Mouse (Mus musculus) lung, adult 18-20 months (tissue): ENCODE measurements around the gene Teddm2.

Source experiments
- DNase-seq, 2 experiments: peaks; one replicate each; pipeline ENCODE4 v3.0.0; 2022; ENCODE audit warnings: mixed read lengths in 2 of 2

The Teddm2 gene

GRCm38 (mm10) chr1:153899731-153900380 lies at the start of gene Teddm2, which contains the start of gene Glul:
Teddm2 (minus strand) TSS chr1:153900228.
Glul (plus strand) TSS chr1:153899944.
- peak; percentile 98 for DNase-seq

GRCm38 (mm10) chr1:153947837-153948236 lies 47.8 kb upstream of the Teddm2 start:
- no peak for DNase-seq

GRCm38 (mm10) chr1:153946971-153947370 lies 46.9 kb upstream of the Teddm2 start:
- no peak for DNase-seq

- peak in 1 of 2 experiments; percentile 11 for DNase-seq
Observed at GRCm38 (mm10) chr1:153945181-153945580, 45.2 kb upstream of the Teddm2 start.

- no peak for DNase-seq
Observed at GRCm38 (mm10) chr1:153940986-153941385, 41.0 kb upstream of the Teddm2 start.

GRCm38 (mm10) chr1:153937025-153937424 lies 37.0 kb upstream of the Teddm2 start:
- DNase-seq: no peak

- no peak for DNase-seq
Observed at GRCm38 (mm10) chr1:153935844-153936380, 35.9 kb upstream of the Teddm2 start.

- no peak for DNase-seq
Observed at GRCm38 (mm10) chr1:153933772-153934171, 33.7 kb upstream of the Teddm2 start.

- DNase-seq: no peak
Observed at GRCm38 (mm10) chr1:153930431-153930830, 30.4 kb upstream of the Teddm2 start.

- DNase-seq: peak in 1 of 2 experiments; percentile 39
Observed at GRCm38 (mm10) chr1:153924395-153925385, 24.7 kb upstream of the Teddm2 start.

- DNase-seq: peak in 1 of 2 experiments; percentile 39
Observed at GRCm38 (mm10) chr1:153922571-153923021, 22.6 kb upstream of the Teddm2 start.

GRCm38 (mm10) chr1:153921642-153922041 lies 21.6 kb upstream of the Teddm2 start:
- no peak for DNase-seq

- peak; percentile 51 to 67 for DNase-seq
Observed at GRCm38 (mm10) chr1:153918521-153919206, 18.6 kb upstream of the Teddm2 start.

- no peak for DNase-seq
Observed at GRCm38 (mm10) chr1:153913869-153914268, 13.8 kb upstream of the Teddm2 start.

GRCm38 (mm10) chr1:153911276-153911795 lies 11.3 kb upstream of the Teddm2 start:
- DNase-seq: no peak

- no peak for DNase-seq
Observed at GRCm38 (mm10) chr1:153910423-153910822, 10.4 kb upstream of the Teddm2 start.

- DNase-seq: no peak
Observed at GRCm38 (mm10) chr1:153909963-153910291, 9.9 kb upstream of the Teddm2 start.

- DNase-seq: no peak
Observed at GRCm38 (mm10) chr1:153909213-153909962, 9.4 kb upstream of the Teddm2 start.

- no peak for DNase-seq
Observed at GRCm38 (mm10) chr1:153908741-153909140, 8.7 kb upstream of the Teddm2 start.

- no peak for DNase-seq
Observed at GRCm38 (mm10) chr1:153908208-153908607, 8.2 kb upstream of the Teddm2 start.

GRCm38 (mm10) chr1:153905884-153906283 lies 5.9 kb upstream of the Teddm2 start:
- no peak for DNase-seq

GRCm38 (mm10) chr1:153904236-153904635 lies 4.2 kb upstream of the Teddm2 start:
- no peak for DNase-seq
